Mouse (Mus musculus) retina, adult 2 months (tissue): ENCODE results near the gene Tmem259.

Source experiments
- DNase-seq: peaks from one replicate; pipeline ENCODE4 v3.0.0-alpha.2; 2012; ENCODE audit warnings: low read depth, low spot score

Tmem259 gene

GRCm38 (mm10) chr10:79934794-79935569, 49.1 kb downstream of the Tmem259 start:
- DNase-seq: no peak

DNA sequence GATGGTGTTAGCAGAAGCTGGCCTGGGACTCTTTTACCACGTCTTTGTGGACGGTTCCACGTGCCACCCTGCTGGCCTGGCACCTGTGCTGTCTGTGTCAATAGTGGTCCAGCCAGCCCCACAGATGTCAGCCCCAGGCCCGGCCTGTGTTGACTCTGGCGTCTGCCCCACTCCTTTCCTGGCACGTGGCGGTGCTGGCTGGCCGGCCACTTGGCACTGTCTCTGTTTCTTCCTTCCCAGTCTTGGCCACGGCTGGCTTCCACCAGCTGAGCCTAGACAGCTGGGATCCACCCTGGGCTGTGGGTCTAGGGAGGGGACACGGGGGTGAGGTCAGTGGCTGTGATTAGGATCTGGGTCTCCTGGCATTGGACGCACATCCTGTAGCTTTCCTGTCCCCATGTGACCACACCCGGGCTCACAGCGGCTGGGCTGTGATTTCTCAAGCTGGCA, 49.8 kb downstream of the Tmem259 start:
- DNase-seq: no peak

DNA sequence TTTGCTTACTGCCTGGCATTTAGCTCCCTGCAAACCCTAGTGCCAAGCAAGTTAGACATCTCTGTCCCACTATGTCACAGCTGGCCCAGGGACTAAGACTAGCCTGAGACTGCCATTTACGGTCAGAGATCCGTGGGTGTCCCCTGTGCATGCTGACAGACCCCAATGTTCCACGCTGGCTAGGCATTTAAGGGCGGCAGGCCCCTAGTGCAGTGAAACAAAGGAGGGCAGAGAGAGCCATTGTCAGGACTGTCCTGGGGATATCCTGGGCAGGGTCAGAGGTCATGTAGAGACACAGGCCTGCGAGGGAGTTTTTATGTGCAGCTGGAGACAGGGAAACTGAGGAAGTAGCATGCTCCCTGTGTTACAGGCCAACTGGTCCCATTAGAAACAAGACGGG, 50.3 kb downstream of the Tmem259 start:
- DNase-seq: no peak

- no peak for DNase-seq
These were observed 50.9 kb downstream of the Tmem259 start for GRCm38 (mm10) chr10:79933145-79933679.

GRCm38 (mm10) chr10:79932736-79933135, 51.4 kb downstream of the Tmem259 start:
- DNase-seq: no peak

- no peak for DNase-seq
These were observed 52.3 kb downstream of the Tmem259 start for GRCm38 (mm10) chr10:79931797-79932196.

- no peak for DNase-seq
These were observed 53.3 kb downstream of the Tmem259 start for GRCm38 (mm10) chr10:79930826-79931186.

DNA sequence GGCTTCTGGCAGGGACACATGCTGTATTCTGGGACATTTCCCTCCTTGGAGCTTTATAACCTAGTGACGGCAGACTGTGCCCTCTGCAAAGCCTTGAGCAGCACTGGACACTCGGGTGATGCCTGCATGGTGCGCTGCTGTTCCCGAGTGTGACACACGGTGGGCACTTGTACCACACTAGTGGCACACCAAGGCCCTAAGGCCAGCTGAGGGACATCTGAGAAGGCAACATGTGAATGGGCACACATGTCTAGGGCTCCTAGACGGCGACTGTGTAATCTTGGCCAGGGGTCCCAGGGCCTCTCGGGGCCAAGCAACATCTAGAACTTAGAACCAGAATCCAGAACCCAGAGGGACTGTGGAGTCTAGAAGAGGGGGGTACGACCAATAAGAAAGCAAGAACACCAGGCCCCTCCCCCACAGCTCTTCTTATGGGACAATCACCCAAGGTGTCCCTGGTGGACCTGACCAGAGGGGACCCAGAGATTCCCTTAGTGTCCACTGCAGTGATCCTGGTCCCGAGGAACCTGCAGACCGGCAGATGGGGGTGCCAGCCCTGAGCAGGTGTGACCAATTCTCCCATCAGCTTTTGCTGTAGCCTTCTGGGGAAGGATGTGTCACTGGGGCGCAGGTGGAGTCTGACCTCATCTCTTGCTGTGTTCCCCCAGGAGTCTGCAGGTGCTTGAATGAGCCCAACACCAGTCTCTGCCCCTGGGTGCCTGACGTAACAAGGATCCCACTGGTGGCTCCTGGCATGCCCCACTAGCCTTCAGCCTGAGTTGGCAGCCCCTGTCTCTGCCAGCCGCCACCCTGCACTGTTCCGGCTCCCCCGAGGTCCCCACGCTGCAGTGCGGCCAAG, 53.9 kb downstream of the Tmem259 start:
- DNase-seq: no peak

GRCm38 (mm10) chr10:79928907-79929701, 55.0 kb downstream of the Tmem259 start:
- no peak for DNase-seq

DNA sequence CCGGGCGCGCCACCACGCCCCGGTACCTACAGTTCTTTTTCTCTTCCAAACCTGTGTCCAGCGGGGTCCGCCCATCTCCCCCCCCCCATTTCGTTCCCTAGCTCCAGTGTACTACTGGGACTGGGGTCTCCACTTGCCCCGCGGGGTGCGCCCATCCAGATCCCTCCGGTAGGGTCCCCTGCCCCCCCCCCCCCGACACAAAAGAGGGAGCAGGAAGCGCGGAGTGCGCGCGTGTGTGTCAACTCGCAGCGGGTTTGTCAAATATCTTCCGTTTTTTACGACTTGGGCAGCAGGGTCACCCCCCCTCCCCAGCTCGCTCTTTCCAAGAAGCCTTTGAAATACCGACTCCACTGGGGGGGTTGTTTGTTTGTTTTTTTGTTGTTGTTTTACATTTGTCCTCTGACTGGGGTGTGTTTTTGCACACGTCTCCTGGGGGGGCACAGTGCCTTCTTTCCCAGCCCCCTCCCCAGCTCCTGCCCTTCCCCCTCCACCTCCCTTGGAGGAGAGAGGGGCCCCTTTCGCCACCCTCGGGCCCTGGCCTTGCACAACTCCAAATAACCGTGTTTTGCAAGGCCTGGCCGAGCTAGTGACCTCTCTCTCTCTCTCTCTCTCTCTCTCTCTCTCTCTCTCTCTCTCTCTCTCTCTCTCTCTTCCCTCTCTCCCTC, 56.0 kb downstream of the Tmem259 start:
- DNase-seq: no peak

- no peak for DNase-seq
These were observed 56.7 kb downstream of the Tmem259 start for GRCm38 (mm10) chr10:79927324-79928029.

DNA sequence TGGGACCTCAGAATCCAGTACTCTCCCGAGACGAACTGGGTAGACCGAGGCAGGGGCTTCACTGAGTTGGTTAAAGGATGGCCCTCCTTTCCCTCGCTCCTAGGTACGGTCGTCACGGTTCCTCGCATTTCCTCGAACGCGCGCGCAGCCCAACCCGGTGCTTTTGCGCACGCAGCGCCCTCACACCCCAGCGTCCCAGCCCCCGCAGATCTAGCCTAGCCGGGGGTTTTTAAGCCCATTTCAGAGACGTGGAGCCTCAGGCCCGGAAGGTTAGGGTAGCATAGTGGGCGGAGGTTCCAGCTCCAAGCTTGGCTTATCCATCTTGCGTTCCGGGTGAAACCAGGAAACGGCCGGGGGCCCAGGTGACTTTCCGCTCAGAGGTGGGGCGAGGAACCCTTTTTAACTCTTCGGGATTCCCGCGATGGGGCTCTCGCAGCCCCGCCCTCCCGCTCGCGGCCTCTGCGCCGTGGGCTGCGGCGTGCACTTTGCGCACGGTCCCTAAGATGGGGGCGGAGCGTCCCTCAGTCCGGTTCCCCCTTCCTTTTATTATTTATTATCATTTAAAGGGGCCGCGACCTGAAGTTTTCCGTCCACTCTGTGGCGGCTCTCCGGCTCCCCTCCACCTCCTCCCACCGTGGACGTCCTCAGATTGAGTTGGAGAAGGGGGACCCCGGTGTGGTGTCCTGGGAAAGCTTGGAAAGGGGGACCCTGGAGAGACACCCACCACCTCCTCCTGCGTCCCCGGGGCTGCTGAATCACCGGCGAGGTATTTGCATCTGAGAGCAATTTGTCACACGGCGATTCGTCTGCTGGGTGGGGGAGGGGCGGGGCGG, 57.4 kb downstream of the Tmem259 start, which contains the start of gene Arid3a:
Gene Arid3a, plus strand, starts transcription at position 553 of the 833 bp plus-strand sequence.
- DNase-seq: peak; percentile 80

- no peak for DNase-seq
These were observed 58.2 kb downstream of the Tmem259 start for GRCm38 (mm10) chr10:79925785-79926490.

GRCm38 (mm10) chr10:79924998-79925784, 58.9 kb downstream of the Tmem259 start:
- DNase-seq: peak; percentile 79
